Mouse (Mus musculus): Measurements from ENCODE around the gene Cacna1c. TPM values are rescaled to one million over a fixed set of nuclear protein-coding genes. Genes with fewer than 3 reads are reported as not detected.

The Cacna1c gene
- polyA plus RNA-seq, 1 experiment from 2014 or later: 0.23 TPM

DNA sequence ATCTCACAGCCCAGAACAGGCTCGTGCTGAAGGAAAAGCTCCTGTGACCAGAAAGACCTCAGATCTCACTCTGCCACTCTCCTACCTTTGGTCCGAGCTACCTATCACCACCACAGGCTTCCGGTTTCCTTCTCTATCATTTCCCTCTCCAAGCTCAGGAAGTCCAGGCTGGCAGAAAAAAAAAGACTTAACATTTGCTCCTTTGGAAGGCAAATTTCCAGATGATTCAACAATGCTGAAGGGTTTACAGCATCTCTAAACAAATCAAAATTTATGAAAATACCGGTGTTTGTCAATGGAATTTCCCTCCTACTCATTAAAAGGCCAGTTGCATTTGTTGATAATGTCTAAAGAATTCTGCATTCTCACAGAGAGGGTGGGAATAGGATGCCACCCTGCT is 288.0 kb downstream of the Cacna1c start:
- Histone ChIP-seq H3K9ac (replicated peaks) (no peak overlapping the region), H3K27me3 (ENCODE audit: insufficient read depth, low read length) (no peaks in the 10 kb centered on the region), H3K27ac (ENCODE audit: low read depth) (no peak overlapping the region), H3K9me3 (ENCODE audit: low read length) (no peaks in the 10 kb centered on the region; the same call in 1 of the 2 replicates), H3K4me3 (ENCODE audit: low read depth, low read length) (no peak overlapping the region), H3K4me2 (ENCODE audit: low read depth, low read length) (no peak overlapping the region), H3K4me1 (ENCODE audit: insufficient read depth) (no peaks in the 10 kb centered on the region), H3K36me3 (replicated peaks; ENCODE audit: insufficient read depth, low read length) (no peaks in the 10 kb centered on the region)
- ATAC-seq (no peak), DNase-seq (no peak)
- TF ChIP-seq EP300 (IDR thresholded peaks at IDR 0.05; ENCODE audit: low read depth) (no peak), CTCF (IDR thresholded peaks at IDR 0.05; ENCODE audit: low read depth) (no peak)
- 54% methylated on average over 4 of the region's 4 CpGs for WGBS (ENCODE audit: insufficient replicate concordance)

DNA sequence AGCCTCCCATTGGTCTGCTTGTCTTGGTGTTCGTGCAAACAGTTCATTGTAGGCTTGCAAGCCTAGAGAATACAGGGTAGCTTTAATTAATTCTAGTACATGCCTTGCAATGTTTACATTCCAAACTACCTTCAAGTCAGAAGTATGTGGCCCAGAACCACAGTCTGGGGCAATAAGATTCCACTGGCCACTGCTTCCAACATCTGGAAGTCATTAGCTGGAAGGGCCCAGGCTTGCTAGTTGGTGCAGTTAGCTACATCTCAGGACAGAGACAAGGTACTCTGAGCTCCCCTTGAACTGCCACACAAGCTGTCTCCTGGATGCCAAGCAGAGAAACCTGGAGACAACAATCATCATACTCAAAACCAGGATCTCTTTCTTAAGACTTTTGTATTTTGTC is 288.5 kb downstream of the Cacna1c start:
- Histone ChIP-seq H3K36me3 (replicated peaks; ENCODE audit: insufficient read depth, low read length) (no peaks in the 10 kb centered on the region), H3K9ac (replicated peaks) (no peak overlapping the region), H3K4me3 (ENCODE audit: low read depth, low read length) (no peak overlapping the region), H3K4me1 (ENCODE audit: insufficient read depth) (no peaks in the 10 kb centered on the region), H3K27ac (ENCODE audit: low read depth) (no peak overlapping the region), H3K27me3 (ENCODE audit: insufficient read depth, low read length) (no peaks in the 10 kb centered on the region), H3K4me2 (ENCODE audit: low read depth, low read length) (no peak overlapping the region), H3K9me3 (ENCODE audit: low read length) (no peaks in the 10 kb centered on the region; the same call in 1 of the 2 replicates)
- DNase-seq (no peak), ATAC-seq (no peak)
- TF ChIP-seq EP300 (IDR thresholded peaks at IDR 0.05; ENCODE audit: low read depth) (no peak), CTCF (IDR thresholded peaks at IDR 0.05; ENCODE audit: low read depth) (no peak)
- WGBS (ENCODE audit: insufficient replicate concordance): 35% methylated on average over 1 of the region's 1 CpGs

DNA sequence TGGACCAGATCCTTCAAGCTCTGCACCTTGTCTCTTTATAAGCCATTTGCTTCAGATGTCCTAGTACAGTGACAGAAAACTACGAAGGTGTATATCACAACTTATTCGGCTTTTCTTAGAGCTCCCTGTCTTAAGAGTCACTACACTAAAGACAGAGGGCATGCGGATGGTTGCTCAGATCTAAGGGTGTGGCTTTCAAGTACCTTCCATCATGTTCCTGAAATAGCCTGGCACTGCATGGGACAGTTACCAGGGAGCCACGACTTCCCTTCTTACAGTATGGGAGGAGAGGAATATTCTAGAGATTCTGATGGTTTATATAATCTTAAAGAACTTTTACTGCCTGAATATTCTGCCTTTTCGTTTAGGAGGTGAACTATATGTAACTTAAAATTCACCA is 289.3 kb downstream of the Cacna1c start:
- Histone ChIP-seq H3K27ac (ENCODE audit: low read depth) (no peak overlapping the region), H3K27me3 (ENCODE audit: insufficient read depth, low read length) (no peaks in the 10 kb centered on the region), H3K9me3 (ENCODE audit: low read length) (no peaks in the 10 kb centered on the region; the same call in 1 of the 2 replicates), H3K4me2 (ENCODE audit: low read depth, low read length) (no peak overlapping the region), H3K9ac (replicated peaks) (no peak overlapping the region), H3K36me3 (replicated peaks; ENCODE audit: insufficient read depth, low read length) (no peaks in the 10 kb centered on the region), H3K4me1 (ENCODE audit: insufficient read depth) (no peaks in the 10 kb centered on the region), H3K4me3 (ENCODE audit: low read depth, low read length) (no peak overlapping the region)
- ATAC-seq: no peak
- 74% methylated on average over 5 of the region's 5 CpGs for WGBS (ENCODE audit: insufficient replicate concordance)
- TF ChIP-seq EP300 (IDR thresholded peaks at IDR 0.05; ENCODE audit: low read depth): no peak
- TF ChIP-seq CTCF (IDR thresholded peaks at IDR 0.05; ENCODE audit: low read depth): no peak
- no peak for DNase-seq

DNA sequence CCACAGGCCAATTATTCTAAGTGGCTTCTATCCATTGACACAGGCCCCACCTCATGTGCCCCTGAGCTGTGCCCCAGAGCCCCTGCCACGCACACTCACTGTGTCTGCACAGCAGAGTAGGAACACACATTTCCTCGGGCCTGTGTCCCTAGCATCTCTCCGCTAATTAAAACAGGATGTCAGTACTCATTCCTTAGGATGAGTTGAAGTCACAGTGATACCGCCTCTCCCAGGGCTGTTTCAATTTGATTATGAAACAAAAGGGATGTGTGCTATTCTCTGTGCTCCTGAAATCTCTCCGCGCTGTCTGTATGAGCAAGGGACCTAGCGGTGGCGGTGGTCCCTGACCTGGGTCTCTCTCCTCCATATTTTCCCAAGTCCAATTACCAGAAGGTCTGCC is 296.5 kb downstream of the Cacna1c start:
- TF ChIP-seq CTCF (IDR thresholded peaks at IDR 0.05; ENCODE audit: low read depth): no peak
- no peak for TF ChIP-seq EP300 (IDR thresholded peaks at IDR 0.05; ENCODE audit: low read depth)
- 76% methylated on average over 8 of the region's 8 CpGs for WGBS (ENCODE audit: insufficient replicate concordance)

DNA sequence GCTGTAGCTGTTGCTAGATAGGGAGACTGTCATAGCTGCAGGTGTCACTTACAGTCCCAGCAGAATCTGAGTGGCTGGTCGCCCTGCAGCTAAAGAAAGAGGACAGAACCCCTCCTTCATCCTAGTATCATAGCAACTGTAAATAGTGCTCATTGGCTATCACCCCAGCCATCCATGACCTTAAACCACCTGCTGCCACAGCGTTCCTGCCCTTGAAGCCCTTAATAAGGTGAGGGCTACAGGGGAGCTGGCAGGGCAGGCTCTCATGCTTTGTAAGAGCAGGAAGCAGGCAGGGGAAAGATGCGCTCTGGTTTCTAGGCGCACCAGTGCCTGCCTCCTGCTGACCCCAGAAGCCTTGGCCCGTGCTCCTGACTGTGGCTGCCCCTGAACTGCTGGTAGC is 299.1 kb downstream of the Cacna1c start:
- Histone ChIP-seq H3K4me1 (ENCODE audit: insufficient read depth) (no peaks in the 10 kb centered on the region), H3K4me3 (ENCODE audit: low read depth, low read length) (no peak overlapping the region), H3K27me3 (ENCODE audit: insufficient read depth, low read length) (no peaks in the 10 kb centered on the region), H3K4me2 (ENCODE audit: low read depth, low read length) (no peak overlapping the region), H3K36me3 (replicated peaks; ENCODE audit: insufficient read depth, low read length) (no peaks in the 10 kb centered on the region), H3K27ac (ENCODE audit: low read depth) (no peak overlapping the region), H3K9ac (replicated peaks) (no peak overlapping the region), H3K9me3 (ENCODE audit: low read length) (no peaks in the 10 kb centered on the region)
- WGBS (ENCODE audit: insufficient replicate concordance): 44% methylated on average over 5 of the region's 5 CpGs
- ATAC-seq (no peak), DNase-seq (no peak)
- TF ChIP-seq CTCF (IDR thresholded peaks at IDR 0.05; ENCODE audit: low read depth) (no peak), EP300 (IDR thresholded peaks at IDR 0.05; ENCODE audit: low read depth) (no peak)

More for the DNA sequence above, 296.5 kb downstream of the Cacna1c start:
- Histone ChIP-seq H3K9ac (replicated peaks) (no peak overlapping the region), H3K36me3 (replicated peaks; ENCODE audit: insufficient read depth, low read length) (no peaks in the 10 kb centered on the region), H3K4me2 (ENCODE audit: low read depth, low read length) (no peak overlapping the region), H3K4me3 (ENCODE audit: low read depth, low read length) (no peak overlapping the region), H3K27me3 (ENCODE audit: insufficient read depth, low read length) (no peaks in the 10 kb centered on the region), H3K27ac (ENCODE audit: low read depth) (no peak overlapping the region), H3K4me1 (ENCODE audit: insufficient read depth) (no peaks in the 10 kb centered on the region), H3K9me3 (ENCODE audit: low read length) (no peaks in the 10 kb centered on the region)
- DNase-seq: no peak
- no peak for ATAC-seq

DNA sequence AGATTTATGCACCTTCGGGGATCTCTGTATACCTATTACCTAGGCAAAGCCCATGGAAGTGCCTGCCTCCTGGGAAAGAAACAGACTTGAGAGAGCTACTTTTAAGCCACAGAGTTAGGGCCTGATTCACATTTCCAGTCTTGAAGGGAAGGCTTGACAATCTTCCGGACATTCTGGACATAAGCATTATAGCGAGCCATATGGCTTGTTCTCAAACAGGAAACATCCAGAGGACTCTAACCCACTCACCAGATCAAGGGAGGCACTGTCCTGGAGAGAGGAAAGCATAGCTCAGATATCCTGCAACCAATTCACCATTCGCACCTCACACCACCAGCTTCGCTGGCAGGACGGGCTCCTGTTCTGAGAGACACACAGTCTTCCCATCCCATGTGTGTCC is 302.2 kb downstream of the Cacna1c start:
- H3K36me3 ChIP-seq (replicated peaks; ENCODE audit: insufficient read depth, low read length): no peaks in the 10 kb centered on the region

DNA sequence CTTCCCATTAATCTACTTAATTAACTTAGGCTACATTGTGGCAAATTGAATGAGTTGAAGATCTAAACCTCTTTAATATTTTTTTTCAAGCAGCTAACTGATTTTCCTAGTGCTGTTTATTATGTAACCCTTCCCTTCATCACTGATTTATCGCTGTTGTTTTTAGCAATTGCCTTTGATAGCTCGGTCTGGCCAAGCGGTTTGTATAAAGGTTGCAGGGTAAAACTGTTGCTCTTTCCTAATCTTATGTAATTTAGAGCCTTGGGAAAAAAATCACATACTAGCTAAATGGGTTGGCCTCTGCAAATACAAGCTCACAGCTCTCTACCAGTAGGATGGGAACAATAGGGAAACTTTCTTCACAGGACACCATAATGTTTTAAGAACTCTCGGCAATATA is 306.8 kb downstream of the Cacna1c start:
- no peaks in the 10 kb centered on the region for H3K27me3 ChIP-seq (ENCODE audit: insufficient read depth, low read length)
- no peak overlapping the region for H3K9ac ChIP-seq (replicated peaks)
- ATAC-seq (no peak), DNase-seq (no peak)
- no peak overlapping the region for H3K4me3 ChIP-seq (ENCODE audit: low read depth, low read length)
- H3K27ac ChIP-seq (ENCODE audit: low read depth): no peak overlapping the region
- 82% methylated on average over 4 of the region's 4 CpGs for WGBS (ENCODE audit: insufficient replicate concordance)
- H3K9me3 ChIP-seq (ENCODE audit: low read length): no peaks in the 10 kb centered on the region
- no peaks in the 10 kb centered on the region for H3K4me1 ChIP-seq (ENCODE audit: insufficient read depth)
- no peaks in the 10 kb centered on the region for H3K36me3 ChIP-seq (replicated peaks; ENCODE audit: insufficient read depth, low read length)
- H3K4me2 ChIP-seq (ENCODE audit: low read depth, low read length): no peak overlapping the region
- no peak for TF ChIP-seq EP300 (IDR thresholded peaks at IDR 0.05; ENCODE audit: low read depth)
- TF ChIP-seq CTCF (IDR thresholded peaks at IDR 0.05; ENCODE audit: low read depth): no peak

More for the DNA sequence above, 302.2 kb downstream of the Cacna1c start:
- no peaks in the 10 kb centered on the region for H3K9me3 ChIP-seq (ENCODE audit: low read length)
- H3K27ac ChIP-seq (ENCODE audit: low read depth): no peak overlapping the region
- H3K27me3 ChIP-seq (ENCODE audit: insufficient read depth, low read length): no peaks in the 10 kb centered on the region
- H3K4me3 ChIP-seq (ENCODE audit: low read depth, low read length): no peak overlapping the region
- no peaks in the 10 kb centered on the region for H3K4me1 ChIP-seq (ENCODE audit: insufficient read depth)
- TF ChIP-seq CTCF (IDR thresholded peaks at IDR 0.05; ENCODE audit: low read depth) (no peak), EP300 (IDR thresholded peaks at IDR 0.05; ENCODE audit: low read depth) (no peak)
- DNase-seq (no peak), ATAC-seq (no peak)
- no peak overlapping the region for H3K4me2 ChIP-seq (ENCODE audit: low read depth, low read length)
- no peak overlapping the region for H3K9ac ChIP-seq (replicated peaks)
- WGBS (ENCODE audit: insufficient replicate concordance): 78% methylated on average over 6 of the region's 6 CpGs

Data from liver, postnatal 0 days (tissue).